Comparison of ENCODE assay signal across 32 mouse cellular contexts in genomic region chr8:63929301-63930097, GRCm38 (mm10). TPM values are rescaled to one million over a fixed set of nuclear protein-coding genes. Genes with fewer than 3 reads are reported as not detected.
"Had no signal": no experiment of that assay in that cellular context is flagged by ENCODE, and none has a peak within 500 bp of the region (broad histone marks: within the 10 kb centered on the region; RNA-seq: fewer than 3 reads in every experiment).

No protein-coding gene starts in this region.

- H3K4me2 ChIP-seq: heart, embryonic 11.5 days; heart, embryonic 13.5 days; heart, embryonic 15.5 days; hindbrain, embryonic 13.5 days; limb, embryonic 13.5 days; limb, embryonic 15.5 days; liver, embryonic 12.5 days had no signal

- H3K4me1 ChIP-seq: heart, embryonic 13.5 days; heart, embryonic 15.5 days; hindbrain, embryonic 13.5 days; limb, embryonic 13.5 days; limb, embryonic 15.5 days; liver, embryonic 12.5 days had no signal

- ATAC-seq: hindbrain, embryonic 16.5 days; intestine, embryonic 16.5 days; liver, embryonic 12.5 days had no signal

- H3K27me3 ChIP-seq: heart, embryonic 13.5 days; heart, embryonic 15.5 days; hindbrain, embryonic 13.5 days; limb, embryonic 13.5 days; limb, embryonic 15.5 days; liver, embryonic 12.5 days had no signal

- H3K9me3 ChIP-seq: heart, embryonic 13.5 days; heart, embryonic 15.5 days; hindbrain, embryonic 13.5 days; limb, embryonic 13.5 days; limb, embryonic 15.5 days; liver, embryonic 12.5 days had no signal

- H3K4me3 ChIP-seq: heart, adult 2 months; heart, embryonic 13.5 days; heart, embryonic 15.5 days; hindbrain, embryonic 13.5 days; limb, embryonic 13.5 days; limb, embryonic 15.5 days; liver, embryonic 12.5 days had no signal

- H3K9ac ChIP-seq: heart, embryonic 13.5 days; heart, embryonic 15.5 days; hindbrain, embryonic 13.5 days; limb, embryonic 13.5 days; limb, embryonic 15.5 days; liver, embryonic 12.5 days; liver, embryonic 14.5 days had no signal

- DNase-seq: gastrocnemius, postnatal 14 days; gastrocnemius, postnatal 36 days; heart, adult 11 months; heart, adult 2 months; heart, postnatal 14 days; heart, postnatal 36 days; kidney, adult 11 months; kidney, adult 8-10 months; kidney, postnatal 14 days; kidney, postnatal 36 days; layer of hippocampus, adult 9-11 months; layer of hippocampus, postnatal 36 days; left cerebral cortex, postnatal 4 days had no signal

- H3K27ac ChIP-seq: heart, adult 2 months; heart, embryonic 13.5 days; heart, embryonic 15.5 days; hindbrain, embryonic 13.5 days; limb, embryonic 13.5 days; limb, embryonic 15.5 days; liver, embryonic 12.5 days; liver, embryonic 14.5 days had no signal

- H3K36me3 ChIP-seq: heart, embryonic 13.5 days; heart, embryonic 15.5 days; hindbrain, embryonic 13.5 days; limb, embryonic 13.5 days; limb, embryonic 15.5 days; liver, embryonic 12.5 days had no signal

RNA-seq across cellular contexts. Expression of gene Sgo2b, which starts 22.5 kb away (rescaled TPM):
- polyA plus RNA-seq: gonadal fat pad, adult 2 months; heart, adult 2 months; heart, embryonic 11.5 days; heart, embryonic 13.5 days; heart, embryonic 15.5 days; heart, postnatal 0 days; hindbrain, embryonic 11.5 days; hindbrain, embryonic 13.5 days; intestine, embryonic 14.5 days; intestine, embryonic 16.5 days; kidney, embryonic 14.5 days; kidney, embryonic 16.5 days; large intestine, adult 2 months; limb, embryonic 11.5 days; limb, embryonic 13.5 days; limb, embryonic 15.5 days; liver, adult 2 months; liver, embryonic 12.5 days; liver, embryonic 14.5 days had no signal
